In the genomic region with DNA sequence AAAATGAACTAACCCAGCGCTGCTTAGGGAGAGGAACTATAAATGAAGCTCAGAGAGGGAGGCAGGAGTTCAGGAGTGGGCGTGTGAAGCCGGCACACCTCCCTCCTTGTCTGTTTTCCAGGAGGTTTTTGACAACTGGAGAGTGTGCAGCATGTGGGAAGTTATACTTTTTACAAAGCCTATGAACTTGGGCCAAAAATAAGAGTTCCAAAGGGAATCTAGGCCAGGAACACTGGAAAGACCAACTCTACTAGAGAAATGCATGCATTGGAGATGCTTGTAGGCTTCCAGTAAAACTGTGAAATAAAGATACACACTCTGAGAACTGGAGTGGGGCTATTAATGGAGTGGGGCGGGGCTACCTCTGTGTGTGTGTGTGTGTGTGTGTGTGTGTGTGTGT, we compare ENCODE assay signal across 11 mouse cellular contexts.
A peak's percentile ranks its signal among the peaks of the same experiment; 100 is the strongest.
DNase-seq lines count a peak whose midpoint lies in the region; ATAC-seq and TF ChIP-seq lines count a peak whose summit lies in the region.
"Had no signal": no experiment of that assay in that cellular context is flagged by ENCODE, and none has a peak within 500 bp of the region (broad histone marks: within the 10 kb centered on the region; RNA-seq: fewer than 3 reads in every experiment).

No protein-coding gene starts in this region.

- peak overlapping the region; percentile 90 for H3K27ac ChIP-seq in layer of hippocampus, adult 2 months
- 0 out of 2 replicates have a peak overlapping the region, but pooled peaks have one; percentile 11 for H3K27ac ChIP-seq in embryonic facial prominence, embryonic 15.5 days (replicated peaks)
- peak overlapping the region; percentile 63 for H3K27ac ChIP-seq in hindbrain, embryonic 14.5 days
- 0 out of 2 replicates have a peak overlapping the region, but pooled peaks have one; percentile 18 for H3K27ac ChIP-seq in midbrain, postnatal 0 days (ENCODE audit: low read depth, low read length)
- H3K27ac ChIP-seq: macrophage had no signal

- TF ChIP-seq POLR2A in lung, adult 2 months (IDR thresholded peaks at IDR 0.05; ENCODE audit: borderline replicate concordance, extremely low read depth, low read depth, low read length) = no peak

- H3K36me3 ChIP-seq in embryonic facial prominence, embryonic 15.5 days = no peaks in the 10 kb centered on the region
- no peaks in the 10 kb centered on the region for H3K36me3 ChIP-seq in hindbrain, embryonic 14.5 days (replicated peaks; ENCODE audit: control insufficient read depth, insufficient read depth)
- H3K36me3 ChIP-seq in midbrain, postnatal 0 days (ENCODE audit: insufficient read depth, low read length) = no peaks in the 10 kb centered on the region

- H3K27me3 ChIP-seq in embryonic facial prominence, embryonic 15.5 days = 0 out of 2 replicates have a peak, but pooled peaks cover 3% of the 10 kb centered on the region
- H3K27me3 ChIP-seq in hindbrain, embryonic 14.5 days (ENCODE audit: control insufficient read depth, insufficient read depth, low read length) = no peaks in the 10 kb centered on the region
- no peaks in the 10 kb centered on the region for H3K27me3 ChIP-seq in midbrain, postnatal 0 days (ENCODE audit: insufficient read depth, low read length)
- H3K27me3 ChIP-seq: CH12.LX had no signal

- H3K4me3 ChIP-seq in layer of hippocampus, adult 2 months = no peak overlapping the region
- no peak overlapping the region for H3K4me3 ChIP-seq in embryonic facial prominence, embryonic 15.5 days (replicated peaks)
- H3K4me3 ChIP-seq in hindbrain, embryonic 14.5 days (replicated peaks; ENCODE audit: low read length) = no peak overlapping the region
- no peak overlapping the region for H3K4me3 ChIP-seq in midbrain, postnatal 0 days (ENCODE audit: low read depth, low read length)
- no peak overlapping the region for H3K4me3 ChIP-seq in lung, adult 2 months (replicated peaks; ENCODE audit: extremely low read depth, low read depth, low read length)

- peaks cover 16% of the 10 kb centered on the region for H3K4me1 ChIP-seq in embryonic facial prominence, embryonic 15.5 days
- peaks cover 10% of the 10 kb centered on the region; the same call in 1 of the 2 replicates for H3K4me1 ChIP-seq in hindbrain, embryonic 14.5 days (replicated peaks; ENCODE audit: control insufficient read depth, insufficient read depth, low read length)
- no peaks in the 10 kb centered on the region for H3K4me1 ChIP-seq in midbrain, postnatal 0 days (ENCODE audit: insufficient read depth, low read length)
- H3K4me1 ChIP-seq in lung, adult 2 months (ENCODE audit: control insufficient read depth, insufficient read depth, low read length) = no peaks in the 10 kb centered on the region

- 0 out of 2 replicates have a peak, but pooled peaks have one; percentile 11 for ATAC-seq in embryonic facial prominence, embryonic 15.5 days (ENCODE audit: insufficient number of reproducible peaks, low FRiP score, low TSS enrichment, low read depth)
- no peak for ATAC-seq in hindbrain, embryonic 14.5 days (ENCODE audit: low FRiP score)
- ATAC-seq in midbrain, postnatal 0 days (ENCODE audit: low FRiP score) = no peak

- no peak for TF ChIP-seq CTCF in layer of hippocampus, adult 2 months (conservative IDR thresholded peaks at IDR 0.05)
- TF ChIP-seq CTCF in midbrain, postnatal 0 days (IDR thresholded peaks at IDR 0.05) = no peak
- TF ChIP-seq CTCF in lung, adult 2 months (IDR thresholded peaks at IDR 0.05; ENCODE audit: insufficient read depth, low read length) = no peak

- no peaks in the 10 kb centered on the region for H3K9me3 ChIP-seq in embryonic facial prominence, embryonic 15.5 days (replicated peaks)
- no peaks in the 10 kb centered on the region for H3K9me3 ChIP-seq in hindbrain, embryonic 14.5 days (ENCODE audit: control insufficient read depth, low read length)
- H3K9me3 ChIP-seq in midbrain, postnatal 0 days (ENCODE audit: low read length) = no peaks in the 10 kb centered on the region

- DNase-seq in layer of hippocampus, adult 2 months (ENCODE audit: low spot score in 2 of 2) = no peak
- no peak for DNase-seq in layer of hippocampus, postnatal 36 days
- no peak for DNase-seq in hindbrain, embryonic 14.5 days (ENCODE audit: low spot score)
- peak; percentile 37 for DNase-seq in midbrain, postnatal 0 days (ENCODE audit: low spot score)
- DNase-seq in retina, embryonic 14.5 days (ENCODE audit: low spot score) = no peak
- no peak for DNase-seq in lung, postnatal 25 days (ENCODE audit: low spot score)
- no peak for DNase-seq in lung, adult 2 months
- DNase-seq: cerebellum, adult 2 months had no signal

- H3K9ac ChIP-seq in embryonic facial prominence, embryonic 15.5 days = no peak overlapping the region
- no peak overlapping the region for H3K9ac ChIP-seq in hindbrain, embryonic 14.5 days
- H3K9ac ChIP-seq in midbrain, postnatal 0 days (replicated peaks; ENCODE audit: low read length, poor library complexity, severe bottlenecking) = no peak overlapping the region

- 60% methylated on average over 4 of the region's 4 CpGs for WGBS in embryonic facial prominence, embryonic 15.5 days
- 41% methylated on average over 4 of the region's 4 CpGs for WGBS in hindbrain, embryonic 14.5 days
- 65% methylated on average over 4 of the region's 4 CpGs for WGBS in midbrain, postnatal 0 days
- WGBS in lung, adult 2 months = 45% methylated on average over 4 of the region's 4 CpGs

- H3K4me2 ChIP-seq in embryonic facial prominence, embryonic 15.5 days (replicated peaks) = no peak overlapping the region
- no peak overlapping the region for H3K4me2 ChIP-seq in hindbrain, embryonic 14.5 days (replicated peaks)
- H3K4me2 ChIP-seq in midbrain, postnatal 0 days (ENCODE audit: low read depth, low read length, poor library complexity, severe bottlenecking) = no peak overlapping the region

Comparison
In these comparisons a context has a peak if more than half of its experiments do, and no peak if none do; other contexts are left out.
1. H3K27ac ChIP-seq: peak in every context shown above with its lines; median percentile 90 in layer of hippocampus, adult 2 months; 63 in hindbrain, embryonic 14.5 days; 18 in midbrain, postnatal 0 days; 11 in embryonic facial prominence, embryonic 15.5 days.